Mouse (Mus musculus) embryonic facial prominence, embryonic 13.5 days (tissue): ENCODE results near the gene Cbs. TPM values are rescaled to one million over a fixed set of nuclear protein-coding genes. Genes with fewer than 3 reads are reported as not detected.

Experiments
- ATAC-seq: fragments of 200-750 bp; cut with Nextera tagmentation; 2 replicates; pipeline ENCODE4 v1.8.0; 2017; ENCODE audit warnings: low read depth; ENCODE audit not compliant: insufficient number of reproducible peaks, insufficient read depth, low FRiP score, low TSS enrichment
- H3K27ac ChIP-seq: fragments of 300-500 bp; sonication (generic); 2 replicates; pipeline ENCODE4 v1.5.1; 2015; ENCODE audit warnings: moderate library complexity, mild to moderate bottlenecking, inconsistent platforms
- H3K27me3 ChIP-seq: fragments of 300-500 bp; sonication (generic); 2 replicates; pipeline ENCODE4 v1.6.1; 2015; ENCODE audit warnings: mild to moderate bottlenecking, inconsistent platforms
- H3K36me3 ChIP-seq: fragments of 300-500 bp; sonication (generic); 2 replicates; pipeline ENCODE4 v1.6.1; 2015; ENCODE audit warnings: mild to moderate bottlenecking, inconsistent platforms
- H3K4me1 ChIP-seq: fragments of 300-500 bp; sonication (generic); 2 replicates; pipeline ENCODE4 v1.6.1; 2015; ENCODE audit warnings: inconsistent platforms
- H3K4me2 ChIP-seq: fragments of 300-500 bp; sonication (generic); 2 replicates; pipeline ENCODE4 v1.6.1; 2015; ENCODE audit warnings: moderate library complexity, mild to moderate bottlenecking, inconsistent platforms
- H3K4me3 ChIP-seq: fragments of 300-500 bp; sonication (generic); 2 replicates; pipeline ENCODE4 v1.5.1; 2015; ENCODE audit warnings: mild to moderate bottlenecking, inconsistent platforms
- H3K9ac ChIP-seq: fragments of 300-500 bp; sonication (generic); 2 replicates; pipeline ENCODE4 v1.6.1; 2015; ENCODE audit warnings: mild to moderate bottlenecking, inconsistent platforms
- H3K9me3 ChIP-seq: fragments of 300-500 bp; sonication (generic); 2 replicates; pipeline ENCODE4 v1.6.1; 2016; ENCODE audit warnings: inconsistent platforms
- WGBS: fragments of 180-500 bp; shearing (Covaris S2); methylation state at CpG from one replicate; pipeline ENCODE4 v1.1.7; 2015; ENCODE audit warnings: mixed read lengths; 5-methylcytosine and 5-hydroxymethylcytosine counted together
- microRNA-seq: library from miRNA; unstranded; fragments of <30 nt; microRNA quantifications from one replicate; pipeline ENCODE4, GENCODE M21; 2016
- polyA plus RNA-seq: library from polyadenylated mRNA; unstranded; fragments of >200 nt; fragmentation: Nextera tagmentation; extraction: Ambion mirVana; gene quantifications from 2 replicates; pipeline ENCODE4 v1.2.1, GENCODE M21; 2015

Gene Cbs
- polyA plus RNA-seq, 1 experiment from 2014 or later: 4.3 TPM

- no peak for ATAC-seq
Observed at GRCm38 (mm10) chr17:31563632-31564014, 73.4 kb downstream of the Cbs start.

GRCm38 (mm10) chr17:31559021-31559789 is 77.8 kb downstream of the Cbs start:
- H3K9ac ChIP-seq: no peak overlapping the region
- H3K4me2 ChIP-seq: no peak overlapping the region
- no peak overlapping the region for H3K4me3 ChIP-seq
- no peaks in the 10 kb centered on the region for H3K36me3 ChIP-seq
- no peak overlapping the region for H3K27ac ChIP-seq
- H3K27me3 ChIP-seq: no peaks in the 10 kb centered on the region
- no peak for ATAC-seq
- 88% methylated on average over 11 of the region's 11 CpGs for WGBS
- H3K9me3 ChIP-seq: no peaks in the 10 kb centered on the region
- H3K4me1 ChIP-seq: peaks cover 21% of the 10 kb centered on the region

More at GRCm38 (mm10) chr17:31563632-31564014, 73.4 kb downstream of the Cbs start:
- H3K27ac ChIP-seq: peak overlapping the region; percentile 92
- peak overlapping the region; percentile 72 for H3K9ac ChIP-seq
- H3K27me3 ChIP-seq: no peaks in the 10 kb centered on the region
- 16% methylated on average over 12 of the region's 12 CpGs for WGBS
- peak overlapping the region; percentile 62 for H3K4me2 ChIP-seq
- no peaks in the 10 kb centered on the region for H3K9me3 ChIP-seq
- H3K4me3 ChIP-seq: peak overlapping the region; percentile 43
- H3K36me3 ChIP-seq: no peaks in the 10 kb centered on the region
- H3K4me1 ChIP-seq: peaks cover 31% of the 10 kb centered on the region

Small RNA genes lying within 50 kb of the gene (microRNA-seq; reads per million reads assigned to microRNA genes)
- gene Gm24970: not detected

Other genes with a start within 250 kb of the Cbs start
- gene Wdr4, start 117.3 kb downstream of the Cbs start, polyA plus RNA-seq: 35.7 and 39.0 TPM in 2 replicates
- gene Ndufv3, start 117.1 kb downstream of the Cbs start, polyA plus RNA-seq: 237 and 238 TPM in 2 replicates
- 26.5 and 27.8 TPM in 2 replicates for gene Pknox1, start 72.5 kb downstream of the Cbs start, polyA plus RNA-seq
- 349 and 362 TPM in 2 replicates for gene U2af1, start 21.7 kb upstream of the Cbs start, polyA plus RNA-seq
- 1.9 TPM in 1 of 2 replicates, not detected in the other for gene Cryaa, start 40.6 kb upstream of the Cbs start, polyA plus RNA-seq
- gene Sik1, start 218.6 kb upstream of the Cbs start, polyA plus RNA-seq: 15.6 and 17.1 TPM in 2 replicates